Mouse (Mus musculus) G1E (cell line): ENCODE measurements around the gene Rhoc. TPM values are rescaled to one million over a fixed set of nuclear protein-coding genes. Genes with fewer than 3 reads are reported as not detected.

Experiments used
- ATAC-seq: 2 replicates; pipeline ENCODE4 v1.8.0; 2016; ENCODE audit warnings: mild to moderate bottlenecking; ENCODE audit not compliant: insufficient number of reproducible peaks, poor library complexity, low FRiP score, severe bottlenecking; ENCODE audit errors: extremely low read depth
- DNase-seq: peaks from one replicate; pipeline ENCODE4 v3.0.0; 2012; ENCODE audit warnings: low spot score
- H3K27me3 ChIP-seq: 2 replicates; pipeline ENCODE4 v1.6.1; 2012; ENCODE audit warnings: mild to moderate bottlenecking, low read length, inconsistent platforms; ENCODE audit not compliant: insufficient read depth
- H3K36me3 ChIP-seq: replicated peaks from 2 replicates; pipeline ENCODE3; 2012; ENCODE audit warnings: mild to moderate bottlenecking, inconsistent platforms
- H3K4me1 ChIP-seq: 2 replicates; pipeline ENCODE4 v1.6.1; 2012; ENCODE audit warnings: low read depth, low read length, inconsistent platforms, mixed read lengths; ENCODE audit not compliant: insufficient read depth
- H3K4me3 ChIP-seq: 2 replicates; pipeline ENCODE4 v1.5.1; 2012; ENCODE audit warnings: low read depth, mild to moderate bottlenecking, inconsistent platforms, low read length, moderate library complexity, mixed read lengths
- H3K9me3 ChIP-seq: replicated peaks from 2 replicates; pipeline ENCODE4 v1.6.1; 2012; ENCODE audit warnings: inconsistent platforms
- CTCF ChIP-seq: IDR thresholded peaks from 2 replicates; pipeline ENCODE4 v1.5.1; 2012; ENCODE audit warnings: low read depth, low read length, inconsistent platforms, mixed read lengths
- GATA1 ChIP-seq: IDR thresholded peaks from 2 replicates; pipeline ENCODE4 v1.6.1; 2012; ENCODE audit warnings: borderline replicate concordance, low read length, inconsistent platforms, mixed read lengths
- GATA2 ChIP-seq: IDR thresholded peaks from 2 replicates; pipeline ENCODE4 v1.6.1; 2012; ENCODE audit warnings: low read depth, low read length, inconsistent platforms, borderline replicate concordance
- POLR2AphosphoS5 ChIP-seq: IDR thresholded peaks from 2 replicates; pipeline ENCODE4 v1.6.1; 2012; ENCODE audit warnings: low read depth, low read length, inconsistent platforms; ENCODE audit not compliant: insufficient replicate concordance
- TAL1 ChIP-seq: conservative IDR thresholded peaks from 2 replicates; pipeline ENCODE4 v1.6.1; 2012; ENCODE audit warnings: low read depth, low read length, inconsistent platforms, mixed read lengths
- polyA plus RNA-seq: library from polyadenylated mRNA; stranded (reverse); fragments of >175 nt; gene quantifications from 2 replicates; pipeline ENCODE4 v1.2.3, GENCODE M21; 2012
- total RNA-seq, 2 experiments: library from RNA; stranded (forward) in 1 of 2; stranded (reverse) in 1 of 2; fragments of 200-1000 nt in 1 of 2; fragments of >200 nt in 1 of 2; fragmentation: Nextera tagmentation in 1 of 2; gene quantifications; 2 replicates each; pipeline ENCODE4 v1.2.3; 2014 to 2017

The Rhoc gene
- total and polyA plus RNA-seq, 3 experiments, result 1.4 to 5.5 (median 2.2) TPM

DNA sequence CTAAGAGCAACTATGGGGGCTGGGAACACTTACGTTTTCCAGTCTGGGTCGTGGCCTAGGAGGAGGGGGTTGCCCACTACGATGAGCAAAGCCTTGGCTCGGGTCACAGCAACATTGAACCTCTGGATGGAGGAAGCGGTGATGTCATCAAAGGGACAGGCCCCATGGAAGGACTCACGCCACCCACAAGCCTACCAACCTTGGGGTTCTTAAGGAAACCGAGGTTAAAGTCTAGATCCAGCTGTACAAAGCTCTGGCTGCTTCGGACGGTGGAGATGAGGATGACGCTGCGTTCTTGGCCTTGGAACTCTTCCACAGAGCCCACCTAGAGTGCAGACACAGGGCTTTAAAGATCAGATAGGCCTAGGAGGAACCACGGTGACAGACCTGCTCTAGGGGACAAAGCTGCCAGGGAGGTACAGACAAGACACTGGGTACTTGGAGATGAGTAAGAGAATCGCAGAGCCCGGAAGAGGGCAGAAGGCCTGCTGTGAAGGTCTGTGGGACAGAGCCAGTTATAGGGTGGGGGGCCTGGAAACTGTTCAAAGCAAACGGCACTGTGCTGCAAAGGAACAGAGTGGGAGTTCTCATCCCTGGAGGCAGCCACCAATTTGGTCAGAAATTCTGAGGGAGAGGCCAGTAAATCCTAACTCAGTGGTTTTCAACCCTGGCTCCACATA, 7.6 kb downstream of the Rhoc start:
- H3K4me3 ChIP-seq, result no peak overlapping the region
- peaks cover 31% of the 10 kb centered on the region for H3K4me1 ChIP-seq
- TF ChIP-seq GATA2, result no peak
- TF ChIP-seq POLR2AphosphoS5, result no peak
- TF ChIP-seq TAL1, result no peak
- no peak for TF ChIP-seq GATA1
- TF ChIP-seq CTCF, result no peak
- no peak for DNase-seq
- no peak for ATAC-seq
- H3K9me3 ChIP-seq, result no peaks in the 10 kb centered on the region
- peaks cover 4% of the 10 kb centered on the region; the same call in 1 of the 2 replicates for H3K27me3 ChIP-seq
- H3K36me3 ChIP-seq, result peaks cover 92% of the 10 kb centered on the region

DNA sequence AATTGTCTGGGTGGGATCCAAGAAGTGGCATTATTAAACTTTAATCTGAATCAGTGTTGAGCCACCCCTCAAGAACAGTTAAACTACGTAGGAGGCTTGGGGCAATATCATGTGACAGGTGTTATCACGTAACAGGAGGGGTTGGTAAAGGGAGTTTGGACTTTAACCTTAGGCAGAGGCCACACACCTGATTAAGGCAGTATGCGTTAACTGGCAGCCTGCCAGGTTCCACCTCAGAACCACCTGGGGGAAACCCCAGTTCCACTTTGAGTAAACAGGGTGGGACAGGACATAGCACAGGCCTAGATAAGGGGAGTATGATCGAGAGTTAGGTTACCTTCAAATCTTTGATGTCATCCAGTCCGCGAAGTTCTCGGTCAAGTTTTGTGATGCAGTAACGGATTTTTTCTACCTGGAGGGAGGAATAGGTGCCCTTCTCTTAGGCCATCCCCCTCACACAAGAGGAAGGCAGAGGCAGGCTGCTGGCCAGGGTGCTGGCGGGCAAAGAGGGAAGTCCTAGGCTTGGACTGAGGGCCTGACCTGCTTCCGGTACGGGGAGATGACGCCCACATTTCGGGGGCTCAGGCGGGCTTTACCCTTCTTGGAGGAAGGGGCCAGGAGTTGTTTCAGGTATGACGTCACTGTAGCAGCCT, 8.4 kb downstream of the Rhoc start:
- H3K27me3 ChIP-seq, result no peaks in the 10 kb centered on the region
- H3K36me3 ChIP-seq, result peaks cover 92% of the 10 kb centered on the region
- peaks cover 27% of the 10 kb centered on the region for H3K4me1 ChIP-seq
- H3K4me3 ChIP-seq, result no peak overlapping the region
- ATAC-seq, result no peak
- TF ChIP-seq CTCF, result no peak
- TF ChIP-seq GATA1, result no peak
- TF ChIP-seq GATA2, result no peak
- no peak for TF ChIP-seq TAL1
- TF ChIP-seq POLR2AphosphoS5, result no peak
- DNase-seq, result no peak
- no peaks in the 10 kb centered on the region for H3K9me3 ChIP-seq

DNA sequence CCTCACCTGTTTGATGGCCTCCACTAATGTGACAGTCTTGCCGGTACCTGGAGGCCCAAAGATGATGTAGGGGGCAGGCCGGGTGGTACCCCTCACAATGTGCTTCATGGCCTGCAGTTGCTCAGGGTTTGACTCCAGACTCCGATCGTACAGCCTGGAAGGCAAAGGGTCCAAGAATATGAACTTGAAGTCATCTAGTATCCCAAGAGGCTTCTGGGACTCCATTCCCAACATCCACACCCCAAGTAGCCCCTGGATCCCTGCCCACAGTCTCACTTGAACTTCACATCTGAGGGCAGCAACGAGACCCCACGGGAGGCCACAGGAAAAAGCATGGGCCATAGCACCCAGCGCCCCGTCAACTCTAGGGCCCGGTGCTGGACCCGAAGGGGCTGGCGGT, 12.5 kb downstream of the Rhoc start:
- DNase-seq (no peak), ATAC-seq (no peak)
- no peaks in the 10 kb centered on the region for H3K9me3 ChIP-seq
- H3K4me1 ChIP-seq, result 0 out of 2 replicates have a peak, but pooled peaks cover 2% of the 10 kb centered on the region
- no peak overlapping the region for H3K4me3 ChIP-seq
- peaks cover 91% of the 10 kb centered on the region for H3K36me3 ChIP-seq
- no peak for TF ChIP-seq POLR2AphosphoS5
- TF ChIP-seq CTCF, result no peak
- TF ChIP-seq GATA1, result no peak
- TF ChIP-seq GATA2, result no peak
- TF ChIP-seq TAL1, result no peak
- no peaks in the 10 kb centered on the region for H3K27me3 ChIP-seq

DNA sequence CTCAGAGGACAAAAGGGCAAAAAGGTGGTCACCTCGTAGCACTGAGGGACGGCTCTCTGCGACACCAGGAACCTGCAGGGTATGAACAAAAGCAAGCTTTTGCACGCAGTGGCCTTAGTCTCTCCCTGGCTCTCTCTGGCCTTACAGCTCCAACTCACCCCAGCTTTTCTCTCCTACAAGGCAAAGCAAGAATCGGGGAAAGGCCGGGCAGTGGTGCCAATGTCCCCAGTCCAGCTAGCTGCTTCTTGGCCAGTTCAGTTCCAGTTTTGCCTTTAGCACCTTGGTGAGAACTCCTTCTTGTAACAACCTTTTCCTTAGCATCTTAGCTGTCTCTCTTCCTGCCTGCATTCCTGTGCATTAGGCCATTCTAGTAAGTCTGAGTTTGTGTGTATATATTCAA, 13.3 kb downstream of the Rhoc start:
- ATAC-seq, result no peak
- Histone ChIP-seq H3K36me3 (peaks cover 90% of the 10 kb centered on the region), H3K4me1 (no peaks in the 10 kb centered on the region), H3K9me3 (no peaks in the 10 kb centered on the region), H3K27me3 (no peaks in the 10 kb centered on the region), H3K4me3 (no peak overlapping the region)
- DNase-seq, result no peak
- TF ChIP-seq POLR2AphosphoS5 (no peak), TAL1 (no peak), CTCF (no peak), GATA2 (no peak), GATA1 (no peak)

DNA sequence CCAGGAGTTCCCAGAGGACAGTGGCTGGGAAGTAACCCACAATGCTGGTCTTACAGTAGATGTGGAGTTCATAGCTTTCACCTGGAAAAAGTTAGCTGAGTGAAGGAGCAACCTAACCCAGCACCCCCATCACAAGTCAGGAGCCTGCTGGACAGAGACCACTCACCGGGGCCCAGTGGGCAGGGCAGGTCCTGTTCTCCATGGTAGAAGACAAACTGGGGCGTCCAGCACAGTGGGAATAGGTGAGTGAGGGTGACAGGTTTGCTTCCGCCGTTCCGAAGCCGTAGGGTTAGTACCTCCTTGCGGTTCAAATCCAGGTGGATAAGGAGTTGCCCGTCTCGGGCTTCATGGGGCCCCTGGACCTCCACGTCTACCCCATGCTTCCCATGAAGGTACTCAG, 16.1 kb downstream of the Rhoc start:
- no peak for TF ChIP-seq CTCF
- TF ChIP-seq GATA2, result no peak
- no peak for TF ChIP-seq POLR2AphosphoS5
- TF ChIP-seq TAL1, result no peak
- no peak for TF ChIP-seq GATA1
- H3K36me3 ChIP-seq, result peaks cover 81% of the 10 kb centered on the region

DNA sequence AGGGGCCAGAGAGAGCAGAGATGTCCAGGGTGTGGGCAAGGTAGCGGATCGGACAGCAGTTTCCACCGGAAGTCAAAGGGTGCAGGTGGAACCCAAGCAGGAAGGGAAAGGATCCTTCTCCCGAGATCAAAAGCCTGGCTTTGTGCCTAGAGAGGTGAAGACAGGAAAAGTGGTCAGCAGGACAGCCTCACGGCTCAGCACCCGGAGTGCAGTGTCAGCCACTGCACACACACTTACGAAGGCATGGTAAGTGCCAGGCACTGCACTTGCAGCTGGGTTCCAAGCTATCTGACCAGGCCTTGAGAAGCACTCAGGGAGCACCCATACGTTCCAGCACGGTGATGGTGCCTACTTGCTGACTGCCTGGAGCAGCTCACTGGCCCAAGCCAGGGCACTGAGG, 17.4 kb downstream of the Rhoc start:
- no peak for DNase-seq
- no peaks in the 10 kb centered on the region for H3K27me3 ChIP-seq
- TF ChIP-seq POLR2AphosphoS5, result no peak
- no peak for TF ChIP-seq CTCF
- no peak for TF ChIP-seq TAL1
- no peak for TF ChIP-seq GATA2
- TF ChIP-seq GATA1, result no peak
- peaks cover 69% of the 10 kb centered on the region for H3K36me3 ChIP-seq
- ATAC-seq, result no peak
- no peak overlapping the region for H3K4me3 ChIP-seq
- no peaks in the 10 kb centered on the region for H3K9me3 ChIP-seq
- no peaks in the 10 kb centered on the region for H3K4me1 ChIP-seq

More for the DNA sequence above, 16.1 kb downstream of the Rhoc start:
- no peaks in the 10 kb centered on the region for H3K4me1 ChIP-seq
- H3K9me3 ChIP-seq, result no peaks in the 10 kb centered on the region
- H3K4me3 ChIP-seq, result no peak overlapping the region
- H3K27me3 ChIP-seq, result no peaks in the 10 kb centered on the region
- no peak for ATAC-seq
- DNase-seq, result no peak
